Mouse (Mus musculus) heart, embryonic 15.5 days (tissue): Measurements from ENCODE around the gene Pcyt1a. TPM values are rescaled to one million over a fixed set of nuclear protein-coding genes. Genes with fewer than 3 reads are reported as not detected.

Experiments
- ATAC-seq: fragments of 200-750 bp; cut with Nextera tagmentation; replicated peaks from 2 replicates; pipeline ENCODE4 v1.8.0; 2017; ENCODE audit warnings: low read depth, moderate TSS enrichment; ENCODE audit not compliant: insufficient number of reproducible peaks, insufficient read depth, low FRiP score
- H3K27ac ChIP-seq: fragments of 300-500 bp; sonication (generic); 2 replicates; pipeline ENCODE4 v1.5.1; 2015; ENCODE audit warnings: mild to moderate bottlenecking, inconsistent platforms
- H3K27me3 ChIP-seq: fragments of 300-500 bp; sonication (generic); 2 replicates; pipeline ENCODE4 v1.6.1; 2015; ENCODE audit warnings: inconsistent platforms
- H3K36me3 ChIP-seq: fragments of 300-500 bp; sonication (generic); 2 replicates; pipeline ENCODE4 v1.6.1; 2015; ENCODE audit warnings: mild to moderate bottlenecking, inconsistent platforms
- H3K4me1 ChIP-seq: fragments of 300-500 bp; sonication (generic); replicated peaks from 2 replicates; pipeline ENCODE4 v1.6.1; 2015; ENCODE audit warnings: inconsistent platforms
- H3K4me2 ChIP-seq: fragments of 300-500 bp; sonication (generic); 2 replicates; pipeline ENCODE4 v1.6.1; 2015; ENCODE audit warnings: inconsistent platforms, mild to moderate bottlenecking, moderate library complexity
- H3K4me3 ChIP-seq: fragments of 300-500 bp; sonication (generic); 2 replicates; pipeline ENCODE4 v1.5.1; 2015; ENCODE audit warnings: mild to moderate bottlenecking, inconsistent platforms
- H3K9ac ChIP-seq: fragments of 300-500 bp; sonication (generic); 2 replicates; pipeline ENCODE4 v1.6.1; 2015; ENCODE audit warnings: mild to moderate bottlenecking, inconsistent platforms
- H3K9me3 ChIP-seq: fragments of 300-500 bp; sonication (generic); replicated peaks from 2 replicates; pipeline ENCODE4 v1.6.1; 2016; ENCODE audit warnings: inconsistent platforms
- WGBS: fragments of 180-500 bp; shearing (Covaris S2); methylation state at CpG from one replicate; pipeline ENCODE4 v1.1.7; 2015; ENCODE audit warnings: mixed read lengths; 5-methylcytosine and 5-hydroxymethylcytosine counted together
- polyA plus RNA-seq: library from polyadenylated mRNA; unstranded; fragments of >200 nt; fragmentation: Nextera tagmentation; extraction: Ambion mirVana; gene quantifications from 2 replicates; pipeline ENCODE4 v1.2.1, GENCODE M21; 2015

The Pcyt1a gene
- polyA plus RNA-seq, 1 experiment from 2014 or later, result 44.3 TPM

DNA sequence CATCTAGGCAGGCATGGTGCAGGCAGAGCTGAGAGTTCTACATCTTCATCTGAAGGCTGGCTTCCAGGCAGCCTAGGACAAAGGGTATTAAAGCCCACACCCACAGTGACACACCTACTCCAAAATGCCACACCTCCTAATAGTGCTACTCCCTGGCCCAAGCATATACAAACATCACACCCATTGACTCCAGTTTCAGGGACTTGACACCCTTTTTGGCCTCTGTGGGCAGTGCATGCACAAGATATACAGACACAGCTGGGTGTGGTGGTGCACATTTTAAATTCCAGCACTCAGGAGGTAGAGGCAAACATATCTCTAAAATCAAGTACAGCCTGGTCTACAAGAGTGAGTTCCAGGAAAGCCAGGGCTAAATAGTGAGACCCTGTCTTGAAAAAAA is 25.4 kb downstream of the Pcyt1a start:
- Histone ChIP-seq H3K9me3 (no peaks in the 10 kb centered on the region), H3K36me3 (peaks cover 42% of the 10 kb centered on the region), H3K27ac (no peak overlapping the region), H3K9ac (no peak overlapping the region), H3K4me2 (no peak overlapping the region), H3K27me3 (no peaks in the 10 kb centered on the region), H3K4me3 (no peak overlapping the region), H3K4me1 (0 out of 2 replicates have a peak, but pooled peaks cover 2% of the 10 kb centered on the region)
- ATAC-seq, result no peak

DNA sequence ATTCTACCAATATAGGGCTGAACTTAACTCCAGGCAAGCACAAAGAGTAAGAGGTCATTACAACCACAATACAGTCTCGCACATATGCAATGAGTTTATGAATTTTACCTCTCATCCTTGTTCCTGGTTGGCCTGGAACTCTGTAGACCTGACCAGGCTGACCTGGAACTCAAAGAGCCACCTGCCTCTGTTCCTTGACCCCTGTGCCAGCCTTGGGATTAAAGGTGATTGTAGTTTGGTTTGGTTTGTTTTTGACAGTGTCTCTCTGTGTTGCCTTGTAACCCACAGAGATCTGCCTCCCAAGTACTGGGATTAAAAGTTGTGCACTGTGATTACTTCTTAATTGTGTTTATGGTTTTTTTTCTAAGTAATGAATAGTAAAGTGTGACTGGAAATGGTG is 26.0 kb downstream of the Pcyt1a start:
- H3K4me3 ChIP-seq, result no peak overlapping the region
- no peaks in the 10 kb centered on the region for H3K27me3 ChIP-seq
- 0 out of 2 replicates have a peak, but pooled peaks cover 2% of the 10 kb centered on the region for H3K4me1 ChIP-seq
- H3K27ac ChIP-seq, result no peak overlapping the region
- H3K9me3 ChIP-seq, result no peaks in the 10 kb centered on the region
- H3K9ac ChIP-seq, result no peak overlapping the region
- peaks cover 40% of the 10 kb centered on the region for H3K36me3 ChIP-seq
- H3K4me2 ChIP-seq, result no peak overlapping the region
- 94% methylated on average over 1 of the region's 1 CpGs for WGBS
- no peak for ATAC-seq

GRCm38 (mm10) chr16:32457589-32458386 is 27.1 kb downstream of the Pcyt1a start:
- H3K9me3 ChIP-seq, result no peaks in the 10 kb centered on the region
- 0 out of 2 replicates have a peak, but pooled peaks have one; percentile 53 for ATAC-seq
- H3K27me3 ChIP-seq, result no peaks in the 10 kb centered on the region
- 55% methylated on average over 10 of the region's 10 CpGs for WGBS
- H3K36me3 ChIP-seq, result peaks cover 41% of the 10 kb centered on the region
- no peak overlapping the region for H3K4me2 ChIP-seq
- no peak overlapping the region for H3K27ac ChIP-seq
- peaks cover 4% of the 10 kb centered on the region; the same call in 1 of the 2 replicates for H3K4me1 ChIP-seq
- H3K4me3 ChIP-seq, result no peak overlapping the region
- H3K9ac ChIP-seq, result no peak overlapping the region

DNA sequence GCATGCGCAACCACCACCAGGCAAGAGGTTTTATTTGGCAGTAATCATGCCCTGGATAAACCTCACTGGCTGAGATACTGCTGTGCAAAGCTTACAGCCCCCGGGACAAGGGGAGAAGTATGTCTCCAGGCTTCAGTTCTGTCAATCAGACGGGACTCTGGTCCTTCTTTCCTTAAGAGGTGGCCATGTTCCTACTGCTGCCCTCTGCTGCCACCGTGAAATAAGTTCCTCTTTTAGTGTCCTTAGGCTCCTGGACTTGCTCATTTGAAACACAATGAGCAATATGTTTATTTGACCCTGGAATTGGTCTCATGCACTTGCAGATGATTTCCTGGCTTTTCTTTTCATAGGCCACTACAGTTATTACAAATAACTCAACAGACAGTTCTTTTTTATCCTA is 29.8 kb downstream of the Pcyt1a start:
- H3K4me3 ChIP-seq, result no peak overlapping the region
- no peak overlapping the region for H3K4me2 ChIP-seq
- no peak overlapping the region for H3K9ac ChIP-seq
- H3K36me3 ChIP-seq, result peaks cover 27% of the 10 kb centered on the region
- no peaks in the 10 kb centered on the region for H3K27me3 ChIP-seq
- H3K4me1 ChIP-seq, result peaks cover 14% of the 10 kb centered on the region
- no peak overlapping the region for H3K27ac ChIP-seq
- no peaks in the 10 kb centered on the region for H3K9me3 ChIP-seq
- no peak for ATAC-seq
- WGBS, result 50% methylated on average over 4 of the region's 4 CpGs

DNA sequence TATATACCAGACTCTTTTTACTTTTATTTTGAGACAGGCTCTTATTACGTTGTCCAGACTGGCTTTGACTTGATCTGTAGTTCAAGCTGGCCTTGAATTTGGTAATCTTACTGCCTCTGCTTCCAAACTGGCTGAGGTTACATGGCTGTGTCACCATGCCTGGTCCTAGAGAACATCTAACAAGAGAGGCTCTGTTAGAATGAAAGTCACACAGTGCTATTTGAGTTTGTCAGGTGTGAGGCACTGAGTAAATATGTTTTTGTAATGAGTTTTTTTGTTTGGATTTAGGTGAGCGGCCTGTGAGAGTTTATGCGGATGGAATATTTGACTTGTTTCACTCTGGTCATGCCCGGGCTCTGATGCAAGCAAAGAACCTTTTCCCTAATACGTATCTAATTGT is 31.0 kb downstream of the Pcyt1a start:
- Histone ChIP-seq H3K4me1 (peaks cover 14% of the 10 kb centered on the region), H3K9me3 (no peaks in the 10 kb centered on the region), H3K27ac (no peak overlapping the region; the same call in 1 of the 2 replicates), H3K9ac (no peak overlapping the region), H3K4me3 (no peak overlapping the region), H3K27me3 (no peaks in the 10 kb centered on the region), H3K36me3 (peaks cover 18% of the 10 kb centered on the region), H3K4me2 (no peak overlapping the region)
- WGBS, result 91% methylated on average over 5 of the region's 5 CpGs
- ATAC-seq, result no peak

- H3K36me3 ChIP-seq, result peaks cover 22% of the 10 kb centered on the region
- WGBS, result 83% methylated on average over 16 of the region's 16 CpGs
- H3K4me2 ChIP-seq, result no peak overlapping the region
Observed at GRCm38 (mm10) chr16:32462950-32463349, 32.2 kb downstream of the Pcyt1a start.

DNA sequence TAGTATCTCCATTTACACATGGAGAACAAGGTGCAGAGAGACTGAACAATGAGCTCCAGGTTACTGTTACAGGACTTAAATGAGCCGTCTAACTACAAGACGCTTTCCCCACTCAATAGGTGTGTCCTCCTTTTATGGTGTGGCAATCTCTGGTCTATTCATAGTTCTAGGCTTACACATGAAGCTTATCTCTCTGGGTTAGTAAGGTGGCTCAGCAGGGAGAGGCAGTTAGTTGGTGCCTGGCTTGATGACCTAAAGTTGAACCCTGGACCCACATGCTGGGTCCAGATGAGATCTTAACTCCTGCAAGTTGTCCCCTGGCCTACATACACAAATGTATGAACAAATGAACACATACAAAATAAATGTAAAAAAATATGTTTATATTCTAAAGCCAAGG is 32.7 kb downstream of the Pcyt1a start:
- H3K4me3 ChIP-seq, result no peak overlapping the region
- peak; percentile 69 for ATAC-seq
- no peaks in the 10 kb centered on the region for H3K27me3 ChIP-seq
- H3K4me1 ChIP-seq, result peaks cover 12% of the 10 kb centered on the region
- peaks cover 27% of the 10 kb centered on the region for H3K36me3 ChIP-seq
- 52% methylated on average over 2 of the region's 2 CpGs for WGBS
- no peaks in the 10 kb centered on the region for H3K9me3 ChIP-seq
- peak overlapping the region; percentile 77 for H3K27ac ChIP-seq
- H3K9ac ChIP-seq, result no peak overlapping the region
- no peak overlapping the region for H3K4me2 ChIP-seq

More at GRCm38 (mm10) chr16:32462950-32463349, 32.2 kb downstream of the Pcyt1a start:
- no peak overlapping the region for H3K9ac ChIP-seq
- H3K27me3 ChIP-seq, result no peaks in the 10 kb centered on the region
- peaks cover 12% of the 10 kb centered on the region for H3K4me1 ChIP-seq
- ATAC-seq, result no peak
- peak overlapping the region; percentile 77 for H3K27ac ChIP-seq
- H3K9me3 ChIP-seq, result no peaks in the 10 kb centered on the region
- H3K4me3 ChIP-seq, result no peak overlapping the region

DNA sequence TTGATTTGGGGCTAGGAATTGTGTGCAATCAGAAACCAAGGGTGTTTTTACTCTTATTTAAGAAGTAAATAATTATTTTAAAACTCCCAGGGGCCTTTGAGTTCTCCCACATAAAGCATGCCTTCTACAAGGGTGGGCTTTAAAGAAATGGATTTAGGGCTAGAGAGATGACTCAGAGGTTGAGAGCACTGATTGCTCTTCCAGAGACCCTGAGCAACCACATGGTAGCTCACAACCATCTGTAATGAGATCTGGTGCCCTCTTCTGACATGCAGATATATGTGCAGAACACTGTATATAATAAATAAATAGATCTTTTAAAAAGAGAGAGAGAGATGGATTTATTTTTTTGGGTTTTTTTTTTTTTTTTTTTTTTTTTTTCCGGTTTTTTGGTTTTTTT is 34.2 kb downstream of the Pcyt1a start:
- Histone ChIP-seq H3K4me3 (no peak overlapping the region), H3K27me3 (no peaks in the 10 kb centered on the region), H3K9ac (no peak overlapping the region), H3K36me3 (peaks cover 31% of the 10 kb centered on the region), H3K9me3 (no peaks in the 10 kb centered on the region), H3K4me2 (no peak overlapping the region), H3K4me1 (peaks cover 12% of the 10 kb centered on the region), H3K27ac (no peak overlapping the region)
- ATAC-seq, result no peak
- 0% methylated on average over 1 of the region's 1 CpGs for WGBS

GRCm38 (mm10) chr16:32468488-32468887 is 37.8 kb downstream of the Pcyt1a start:
- no peak for ATAC-seq
- no peak overlapping the region for H3K27ac ChIP-seq
- no peak overlapping the region for H3K4me3 ChIP-seq
- no peak overlapping the region for H3K4me2 ChIP-seq
- H3K9ac ChIP-seq, result no peak overlapping the region
- H3K4me1 ChIP-seq, result peaks cover 5% of the 10 kb centered on the region; the same call in 1 of the 2 replicates
- H3K36me3 ChIP-seq, result peaks cover 51% of the 10 kb centered on the region
- WGBS, result 71% methylated on average over 3 of the region's 3 CpGs
- H3K27me3 ChIP-seq, result no peaks in the 10 kb centered on the region
- H3K9me3 ChIP-seq, result no peaks in the 10 kb centered on the region

DNA sequence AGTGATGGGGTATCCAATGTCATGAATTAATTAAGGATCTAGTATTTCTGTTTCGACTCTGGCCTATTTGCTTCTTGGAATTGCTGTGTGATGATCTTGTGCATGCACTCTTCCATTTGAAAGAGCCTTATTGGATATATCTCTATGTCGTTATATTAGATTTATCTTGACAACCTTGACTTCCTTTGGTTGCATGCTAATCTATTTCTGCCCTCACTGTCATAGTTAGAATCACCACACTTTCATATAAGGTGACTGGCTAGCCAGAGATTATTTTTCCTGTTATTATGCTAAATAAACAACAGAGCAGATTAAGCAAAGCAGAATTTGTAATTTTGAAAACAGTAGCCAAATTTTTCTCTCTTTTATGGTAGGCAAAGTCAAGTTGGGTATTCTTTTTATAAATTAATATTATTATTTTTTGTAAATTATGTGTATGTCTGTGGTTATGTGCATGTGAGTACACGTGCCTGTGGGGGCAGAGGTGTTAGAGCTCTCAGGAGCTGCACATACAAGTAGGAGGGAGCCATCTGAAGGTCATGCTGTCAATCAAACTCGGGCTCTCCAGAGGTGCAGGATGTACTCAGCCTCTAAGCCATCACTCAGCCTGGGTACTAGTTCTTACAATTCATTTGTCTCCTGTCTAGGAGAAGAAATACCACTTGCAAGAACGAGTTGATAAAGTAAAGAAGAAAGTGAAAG is 38.8 kb downstream of the Pcyt1a start:
- Histone ChIP-seq H3K9ac (no peak overlapping the region), H3K27me3 (no peaks in the 10 kb centered on the region), H3K27ac (no peak overlapping the region), H3K9me3 (no peaks in the 10 kb centered on the region), H3K4me2 (no peak overlapping the region), H3K36me3 (peaks cover 52% of the 10 kb centered on the region), H3K4me1 (0 out of 2 replicates have a peak, but pooled peaks cover 4% of the 10 kb centered on the region), H3K4me3 (no peak overlapping the region)
- 68% methylated on average over 5 of the region's 5 CpGs for WGBS
- no peak for ATAC-seq

DNA sequence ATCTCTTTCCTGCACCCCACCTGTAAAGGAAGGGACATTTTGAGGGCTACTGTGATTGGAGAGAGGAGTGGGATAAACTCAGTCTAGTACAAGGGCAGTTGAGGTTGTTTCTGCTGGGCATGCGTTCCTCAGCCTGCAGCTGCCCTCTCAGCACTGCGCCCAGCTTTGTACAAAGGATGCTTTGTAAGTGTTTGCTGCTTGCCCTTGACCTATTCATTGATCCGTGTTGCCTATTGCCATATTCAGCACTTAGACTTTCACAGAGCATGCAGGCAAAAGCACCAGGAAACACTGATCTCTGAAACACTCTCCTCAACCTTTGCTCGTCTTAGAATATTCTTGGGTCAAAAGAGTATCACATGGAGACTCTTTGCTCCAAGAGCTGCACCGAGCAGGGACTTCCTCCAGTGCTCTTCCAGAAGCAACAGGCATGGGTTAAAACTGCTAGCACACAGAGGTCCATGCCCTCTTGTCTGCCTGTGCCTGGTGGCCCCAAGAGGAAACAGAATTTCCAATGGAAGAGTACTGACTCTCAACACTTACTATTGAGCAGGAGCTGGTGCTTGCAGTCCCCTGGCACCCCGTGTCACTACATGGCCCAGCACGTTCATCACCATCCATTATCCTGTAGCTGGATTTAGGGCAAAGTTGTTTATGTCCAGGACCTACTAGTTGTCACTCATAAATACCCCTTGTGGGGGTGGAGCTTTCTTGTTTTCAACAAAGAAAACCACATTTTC is 41.7 kb downstream of the Pcyt1a start:
- H3K4me1 ChIP-seq, result peaks cover 8% of the 10 kb centered on the region
- H3K4me2 ChIP-seq, result no peak overlapping the region
- no peak for ATAC-seq
- H3K4me3 ChIP-seq, result no peak overlapping the region
- H3K9me3 ChIP-seq, result no peaks in the 10 kb centered on the region
- H3K36me3 ChIP-seq, result peaks cover 45% of the 10 kb centered on the region
- WGBS, result 89% methylated on average over 7 of the region's 7 CpGs
- H3K9ac ChIP-seq, result no peak overlapping the region
- H3K27ac ChIP-seq, result no peak overlapping the region
- H3K27me3 ChIP-seq, result no peaks in the 10 kb centered on the region
